Mouse (Mus musculus): Measurements from ENCODE around the gene Mia3. TPM values are rescaled to one million over a fixed set of nuclear protein-coding genes. Genes with fewer than 3 reads are reported as not detected.

Mia3 gene
- total RNA-seq, 4 experiments from 2014 or later = 195 to 255 (median 213) TPM

Other genes starting within 250 kb of the Mia3 start
- gene Disp1, start 148.0 kb downstream of the Mia3 start, total RNA-seq (2022) = 1 to 10 TPM; 1.8 to 2.9 (median 2.2) TPM
- gene Aida, start 73.0 kb downstream of the Mia3 start, total RNA-seq (2022) = 10 to 100 TPM; 16.6 to 21.7 (median 19.6) TPM
- gene Brox, start 72.3 kb downstream of the Mia3 start, total RNA-seq (2022) = 10 to 100 TPM; 17.3 to 20.3 (median 18.2) TPM
- gene Taf1a, start 19.4 kb upstream of the Mia3 start, total RNA-seq (2022) = 1 to 10 TPM; 4.0 to 7.9 (median 5.3) TPM
- gene Hhipl2, start 48.7 kb upstream of the Mia3 start, total RNA-seq (2022) = not detected

Data from gastrocnemius, adult 8-10 months (tissue).